In the genomic region with DNA sequence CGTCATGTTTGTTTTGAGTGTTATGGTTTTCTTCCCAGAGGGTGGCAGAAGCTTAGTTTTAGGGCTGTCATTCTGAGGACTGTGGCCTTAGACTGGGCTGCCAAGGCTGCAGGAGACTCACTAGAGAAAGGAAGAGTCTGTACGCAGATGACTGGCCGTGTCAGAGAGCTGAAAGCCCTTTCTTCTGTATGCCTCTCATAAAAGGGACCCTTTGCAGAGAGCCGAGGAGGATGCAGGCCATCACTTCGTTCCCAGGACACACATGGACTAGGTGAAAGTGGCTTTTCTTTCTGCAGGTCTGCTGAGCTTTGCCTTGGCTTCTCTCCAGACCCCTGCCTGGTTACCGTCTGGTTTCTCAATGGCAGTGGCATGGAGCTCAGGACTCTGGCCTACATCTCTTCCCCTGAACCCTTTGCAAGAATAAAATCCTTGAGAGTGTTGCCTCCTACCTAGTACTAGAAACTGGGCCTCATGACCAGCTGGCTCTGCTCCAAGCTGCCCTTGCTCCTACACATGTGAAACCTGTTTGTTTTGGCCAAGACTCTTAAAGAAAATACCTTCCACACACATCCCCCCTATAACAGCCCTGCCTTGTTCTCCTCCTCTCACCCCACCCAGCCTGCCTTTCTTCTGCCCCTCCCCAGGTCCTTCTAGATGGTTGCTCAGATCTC, we compare ENCODE assay signal across 8 mouse cellular contexts. TPM values are rescaled to one million over a fixed set of nuclear protein-coding genes. Genes with fewer than 3 reads are reported as not detected.
A peak's percentile ranks its signal among the peaks of the same experiment; 100 is the strongest.
DNase-seq lines count a peak whose midpoint lies in the region; ATAC-seq and TF ChIP-seq lines count a peak whose summit lies in the region.

No protein-coding gene starts in this region.

- DNase-seq in urinary bladder, postnatal 14 days (ENCODE audit: low spot score): peak; percentile 86
- no peak for DNase-seq in urinary bladder, adult 2 months (ENCODE audit: low spot score)
- DNase-seq in lung, embryonic 14.5 days: peak; percentile 83
- DNase-seq in urinary bladder, postnatal 4 days (ENCODE audit: low spot score in 2 of 2): peak; percentile 59 to 78
- DNase-seq in embryo, embryonic 11 days: no peak
- no peak for DNase-seq in left cerebral cortex, adult 9 months (ENCODE audit: low spot score in 2 of 2)

- H3K9me3 ChIP-seq in embryonic facial prominence, embryonic 13.5 days: no peaks in the 10 kb centered on the region
- 0 out of 2 replicates have a peak, but pooled peaks cover 3% of the 10 kb centered on the region for H3K9me3 ChIP-seq in intestine, postnatal 0 days (ENCODE audit: control insufficient read depth)
- H3K9me3 ChIP-seq in lung, embryonic 14.5 days (ENCODE audit: low read depth, low read length): no peaks in the 10 kb centered on the region

- H3K36me3 ChIP-seq in embryonic facial prominence, embryonic 13.5 days: no peaks in the 10 kb centered on the region
- H3K36me3 ChIP-seq in intestine, postnatal 0 days (ENCODE audit: control insufficient read depth, insufficient read depth): no peaks in the 10 kb centered on the region
- H3K36me3 ChIP-seq in lung, embryonic 14.5 days (ENCODE audit: insufficient read depth): no peaks in the 10 kb centered on the region

- H3K27me3 ChIP-seq in embryonic facial prominence, embryonic 13.5 days: no peaks in the 10 kb centered on the region
- no peaks in the 10 kb centered on the region for H3K27me3 ChIP-seq in intestine, postnatal 0 days (replicated peaks; ENCODE audit: control insufficient read depth, insufficient read depth, low read length)
- H3K27me3 ChIP-seq in lung, embryonic 14.5 days (ENCODE audit: insufficient read depth, low read length): no peaks in the 10 kb centered on the region

- no peak for TF ChIP-seq CTCF in intestine, postnatal 0 days (IDR thresholded peaks at IDR 0.05; ENCODE audit: low read depth)
- no peak for TF ChIP-seq CTCF in lung, embryonic 14.5 days (IDR thresholded peaks at IDR 0.05; ENCODE audit: low read depth)

- ATAC-seq in embryonic facial prominence, embryonic 13.5 days (ENCODE audit: insufficient number of reproducible peaks, insufficient read depth, low FRiP score, low TSS enrichment, low read depth): peak; percentile 73
- ATAC-seq in intestine, postnatal 0 days: no peak
- ATAC-seq in lung, embryonic 14.5 days (ENCODE audit: insufficient read depth): peak; percentile 68

- H3K4me2 ChIP-seq in embryonic facial prominence, embryonic 13.5 days: 0 out of 2 replicates have a peak overlapping the region, but pooled peaks have one; percentile 3
- no peak overlapping the region for H3K4me2 ChIP-seq in intestine, postnatal 0 days (replicated peaks; ENCODE audit: low read depth)
- H3K4me2 ChIP-seq in lung, embryonic 14.5 days: no peak overlapping the region

- 58% methylated on average over 6 of the region's 6 CpGs for WGBS in embryonic facial prominence, embryonic 13.5 days
- 61% methylated on average over 6 of the region's 6 CpGs for WGBS in intestine, postnatal 0 days
- WGBS in lung, embryonic 14.5 days: 46% methylated on average over 6 of the region's 6 CpGs

- peak overlapping the region; percentile 32; the same call in 1 of the 2 replicates for H3K9ac ChIP-seq in embryonic facial prominence, embryonic 13.5 days
- H3K9ac ChIP-seq in intestine, postnatal 0 days (ENCODE audit: low read depth, low read length): 0 out of 2 replicates have a peak overlapping the region, but pooled peaks have one; percentile 11
- H3K9ac ChIP-seq in lung, embryonic 14.5 days: no peak overlapping the region

- H3K4me1 ChIP-seq in embryonic facial prominence, embryonic 13.5 days: peaks cover 37% of the 10 kb centered on the region
- H3K4me1 ChIP-seq in intestine, postnatal 0 days (replicated peaks; ENCODE audit: control insufficient read depth, insufficient read depth, low read length): peaks cover 9% of the 10 kb centered on the region; the same call in 1 of the 2 replicates
- H3K4me1 ChIP-seq in lung, embryonic 14.5 days (ENCODE audit: insufficient read depth): peaks cover 14% of the 10 kb centered on the region

- peak overlapping the region; percentile 78 for H3K27ac ChIP-seq in embryonic facial prominence, embryonic 13.5 days
- peak overlapping the region; percentile 28; the same call in 1 of the 2 replicates for H3K27ac ChIP-seq in intestine, postnatal 0 days (ENCODE audit: low read depth, low read length)
- H3K27ac ChIP-seq in lung, embryonic 14.5 days (ENCODE audit: low read depth): peak overlapping the region; percentile 85

- no peak overlapping the region for H3K4me3 ChIP-seq in embryonic facial prominence, embryonic 13.5 days
- H3K4me3 ChIP-seq in intestine, postnatal 0 days (ENCODE audit: low read depth, low read length): no peak overlapping the region
- H3K4me3 ChIP-seq in lung, embryonic 14.5 days (ENCODE audit: low read depth, low read length): no peak overlapping the region

RNA-seq across cellular contexts. Expression of a gene that starts 36.0 kb away (rescaled TPM):
- polyA plus RNA-seq in urinary bladder, adult 2 months (2012; rRNA removed): 32.9 and 33.2 TPM in 2 replicates
- polyA plus RNA-seq in embryonic facial prominence, embryonic 13.5 days (2015; fragmentation: Nextera tagmentation; extraction: Ambion mirVana): 89.6 and 90.4 TPM in 2 replicates
- 26.1 and 28.6 TPM in 2 replicates for polyA plus RNA-seq in intestine, postnatal 0 days (2015; fragmentation: Nextera tagmentation; extraction: Ambion mirVana)
- polyA plus RNA-seq in lung, embryonic 14.5 days (2014; fragmentation: Nextera tagmentation; extraction: Ambion mirVana): 68.4 and 68.5 TPM in 2 replicates

RNA-seq across cellular contexts. Expression of a gene that starts 36.6 kb away (rescaled TPM):
- polyA plus RNA-seq in urinary bladder, adult 2 months (2012; rRNA removed): 45.2 and 52.6 TPM in 2 replicates
- 13.3 and 13.4 TPM in 2 replicates for polyA plus RNA-seq in embryonic facial prominence, embryonic 13.5 days (2015; fragmentation: Nextera tagmentation; extraction: Ambion mirVana)
- 9.8 and 10.0 TPM in 2 replicates for polyA plus RNA-seq in intestine, postnatal 0 days (2015; fragmentation: Nextera tagmentation; extraction: Ambion mirVana)
- polyA plus RNA-seq in lung, embryonic 14.5 days (2014; fragmentation: Nextera tagmentation; extraction: Ambion mirVana): 18.7 and 19.4 TPM in 2 replicates

Comparison
In these comparisons a context has a peak if more than half of its experiments do, and no peak if none do; other contexts are left out.
1. DNase-seq: peak in urinary bladder, postnatal 14 days (single experiment), lung, embryonic 14.5 days (single experiment) and urinary bladder, postnatal 4 days (2 of 2); none in urinary bladder, adult 2 months (single experiment), embryo, embryonic 11 days (single experiment) and left cerebral cortex, adult 9 months (0 of 2).
2. H3K27ac ChIP-seq: peak in every context shown above with its lines; median percentile 85 in lung, embryonic 14.5 days; 78 in embryonic facial prominence, embryonic 13.5 days; 28 in intestine, postnatal 0 days.